In the genomic region with DNA sequence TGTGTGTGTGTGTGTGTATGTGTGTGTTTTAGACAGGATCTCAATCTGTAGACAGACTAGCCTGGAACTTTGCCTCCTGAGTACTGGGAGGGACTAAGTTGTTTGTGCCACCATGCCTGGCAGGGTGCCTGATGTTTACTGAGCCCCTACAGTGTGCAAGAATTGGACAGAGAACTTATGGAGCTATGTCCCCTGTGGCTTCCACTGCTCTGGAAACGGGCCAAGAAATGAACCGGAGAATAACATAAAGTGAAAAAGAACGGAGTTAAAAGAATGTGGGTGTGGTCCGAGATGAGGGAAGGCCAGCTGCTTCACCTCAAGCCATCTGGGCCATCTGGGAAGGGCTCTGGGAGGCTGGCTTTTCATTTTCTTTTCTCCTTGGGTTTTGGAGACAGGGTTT, we compare ENCODE assay signal across 9 mouse cellular contexts. TPM values are rescaled to one million over a fixed set of nuclear protein-coding genes. Genes with fewer than 3 reads are reported as not detected.
A peak's percentile ranks its signal among the peaks of the same experiment; 100 is the strongest.
DNase-seq lines count a peak whose midpoint lies in the region; ATAC-seq and TF ChIP-seq lines count a peak whose summit lies in the region.
"Had no signal": no experiment of that assay in that cellular context is flagged by ENCODE, and none has a peak within 500 bp of the region (broad histone marks: within the 10 kb centered on the region; RNA-seq: fewer than 3 reads in every experiment).

No protein-coding gene starts in this region.

- no peak for TF ChIP-seq CTCF in forebrain, postnatal 0 days (IDR thresholded peaks at IDR 0.05; ENCODE audit: low read depth)
- TF ChIP-seq CTCF in spleen, adult 2 months (IDR thresholded peaks at IDR 0.05; ENCODE audit: extremely low read depth, insufficient read depth, insufficient read length, insufficient replicate concordance) = no peak
- no peak for TF ChIP-seq CTCF in stomach, postnatal 0 days (IDR thresholded peaks at IDR 0.05; ENCODE audit: low read depth)

- H3K27ac ChIP-seq in forebrain, embryonic 13.5 days = peak overlapping the region; percentile 57
- no peak overlapping the region for H3K27ac ChIP-seq in forebrain, postnatal 0 days (ENCODE audit: low read depth, low read length)
- H3K27ac ChIP-seq in spleen, adult 2 months (ENCODE audit: insufficient read depth, low read length) = peak overlapping the region; percentile 46
- peak overlapping the region; percentile 59; the same call in 1 of the 2 replicates for H3K27ac ChIP-seq in kidney, embryonic 16.5 days (ENCODE audit: low read length)
- no peak overlapping the region; the same call in 1 of the 2 replicates for H3K27ac ChIP-seq in stomach, postnatal 0 days (replicated peaks)
- no peak overlapping the region for H3K27ac ChIP-seq in forebrain, embryonic 10.5 days

- peaks cover 33% of the 10 kb centered on the region for H3K4me1 ChIP-seq in forebrain, embryonic 13.5 days
- peaks cover 3% of the 10 kb centered on the region; the same call in 1 of the 2 replicates for H3K4me1 ChIP-seq in forebrain, postnatal 0 days (ENCODE audit: insufficient read depth)
- H3K4me1 ChIP-seq in spleen, adult 2 months (ENCODE audit: control insufficient read depth, insufficient read depth, insufficient read length) = peaks cover 4% of the 10 kb centered on the region; the same call in 1 of the 2 replicates
- peaks cover 44% of the 10 kb centered on the region for H3K4me1 ChIP-seq in kidney, embryonic 16.5 days (ENCODE audit: insufficient read depth, low read length)
- peaks cover 2% of the 10 kb centered on the region; the same call in 1 of the 2 replicates for H3K4me1 ChIP-seq in stomach, postnatal 0 days (replicated peaks; ENCODE audit: control insufficient read depth, insufficient read depth)
- H3K4me1 ChIP-seq in forebrain, embryonic 10.5 days = peaks cover 63% of the 10 kb centered on the region

- TF ChIP-seq EP300 in stomach, postnatal 0 days (optimal IDR thresholded peaks at IDR 0.05) = no peak

- no peak overlapping the region for H3K9ac ChIP-seq in forebrain, embryonic 13.5 days
- H3K9ac ChIP-seq in forebrain, postnatal 0 days = no peak overlapping the region
- H3K9ac ChIP-seq in kidney, embryonic 16.5 days (replicated peaks; ENCODE audit: low read length) = no peak overlapping the region
- H3K9ac ChIP-seq in stomach, postnatal 0 days (ENCODE audit: low read length) = no peak overlapping the region

- no peak for DNase-seq in forebrain, postnatal 0 days
- DNase-seq in spleen, adult 2 months (ENCODE audit: low read depth in 1 of 2, low spot score in 2 of 2) = no peak
- no peak for DNase-seq in spleen, postnatal 36 days (ENCODE audit: low spot score in 2 of 2)
- DNase-seq in stomach, postnatal 0 days (ENCODE audit: low spot score) = peak; percentile 30
- no peak for DNase-seq in cerebellum, adult 9-10 months
- no peak for DNase-seq in forebrain, embryonic 10.5 days (ENCODE audit: extremely low spot score, low spot score)

- H3K9me3 ChIP-seq in forebrain, embryonic 13.5 days (replicated peaks) = no peaks in the 10 kb centered on the region
- no peaks in the 10 kb centered on the region for H3K9me3 ChIP-seq in forebrain, postnatal 0 days (ENCODE audit: low read length)
- H3K9me3 ChIP-seq in kidney, embryonic 16.5 days (ENCODE audit: low read length) = no peaks in the 10 kb centered on the region
- H3K9me3 ChIP-seq in stomach, postnatal 0 days (ENCODE audit: control insufficient read depth, low read length) = no peaks in the 10 kb centered on the region
- H3K9me3 ChIP-seq in forebrain, embryonic 10.5 days = no peaks in the 10 kb centered on the region

- H3K4me2 ChIP-seq in forebrain, embryonic 13.5 days = no peak overlapping the region
- no peak overlapping the region for H3K4me2 ChIP-seq in forebrain, postnatal 0 days (ENCODE audit: low read depth)
- no peak overlapping the region for H3K4me2 ChIP-seq in kidney, embryonic 16.5 days (replicated peaks; ENCODE audit: low read depth, low read length)
- no peak overlapping the region for H3K4me2 ChIP-seq in stomach, postnatal 0 days (replicated peaks; ENCODE audit: low read depth)

- H3K4me3 ChIP-seq in forebrain, embryonic 13.5 days = no peak overlapping the region
- no peak overlapping the region for H3K4me3 ChIP-seq in forebrain, postnatal 0 days (ENCODE audit: low read depth, low read length)
- H3K4me3 ChIP-seq in spleen, adult 2 months (ENCODE audit: extremely low read depth, insufficient read depth, insufficient read length) = no peak overlapping the region
- H3K4me3 ChIP-seq in kidney, embryonic 16.5 days (ENCODE audit: low read length) = no peak overlapping the region
- no peak overlapping the region for H3K4me3 ChIP-seq in stomach, postnatal 0 days (ENCODE audit: low read depth, low read length)
- H3K4me3 ChIP-seq in forebrain, embryonic 10.5 days = no peak overlapping the region

- H3K36me3 ChIP-seq in forebrain, embryonic 13.5 days (ENCODE audit: poor library complexity, severe bottlenecking) = no peaks in the 10 kb centered on the region
- H3K36me3 ChIP-seq in forebrain, postnatal 0 days (ENCODE audit: insufficient read depth) = no peaks in the 10 kb centered on the region
- no peaks in the 10 kb centered on the region; the same call in 1 of the 2 replicates for H3K36me3 ChIP-seq in spleen, adult 2 months (ENCODE audit: control insufficient read depth, insufficient read depth, low read length)
- H3K36me3 ChIP-seq in kidney, embryonic 16.5 days (ENCODE audit: insufficient read depth, low read length) = no peaks in the 10 kb centered on the region
- H3K36me3 ChIP-seq in stomach, postnatal 0 days (ENCODE audit: control insufficient read depth, insufficient read depth, low read length) = no peaks in the 10 kb centered on the region
- H3K36me3 ChIP-seq in forebrain, embryonic 10.5 days (replicated peaks) = no peaks in the 10 kb centered on the region

- TF ChIP-seq POLR2A in spleen, adult 2 months (IDR thresholded peaks at IDR 0.05; ENCODE audit: low read depth, low read length) = no peak

- 17% methylated on average over 4 of the region's 4 CpGs for WGBS in forebrain, embryonic 13.5 days
- 30% methylated on average over 4 of the region's 4 CpGs for WGBS in forebrain, postnatal 0 days
- WGBS in spleen, adult 2 months = 68% methylated on average over 4 of the region's 4 CpGs
- WGBS in kidney, embryonic 16.5 days = 7% methylated on average over 4 of the region's 4 CpGs
- 3% methylated on average over 4 of the region's 4 CpGs for WGBS in stomach, postnatal 0 days
- whole genome bisulfite sequencing in forebrain, embryonic 10.5 days = 65% methylated on average over 4 of the region's 4 CpGs

- no peak for ATAC-seq in forebrain, embryonic 13.5 days
- no peak for ATAC-seq in forebrain, postnatal 0 days
- 0 out of 2 replicates have a peak, but pooled peaks have one; percentile 4 for ATAC-seq in kidney, embryonic 16.5 days (ENCODE audit: low FRiP score, low TSS enrichment)
- ATAC-seq in stomach, postnatal 0 days (ENCODE audit: low FRiP score, low TSS enrichment) = no peak

- H3K27me3 ChIP-seq in forebrain, embryonic 13.5 days = peaks cover 12% of the 10 kb centered on the region; the same call in 1 of the 2 replicates
- peaks cover 10% of the 10 kb centered on the region for H3K27me3 ChIP-seq in forebrain, postnatal 0 days (ENCODE audit: insufficient read depth, low read length)
- H3K27me3 ChIP-seq in spleen, adult 2 months (ENCODE audit: control insufficient read depth, insufficient read depth, low read length) = no peaks in the 10 kb centered on the region
- H3K27me3 ChIP-seq in kidney, embryonic 16.5 days (ENCODE audit: insufficient read depth, low read length) = no peaks in the 10 kb centered on the region
- H3K27me3 ChIP-seq in stomach, postnatal 0 days (ENCODE audit: control insufficient read depth, insufficient read depth, low read length) = no peaks in the 10 kb centered on the region
- peaks cover 28% of the 10 kb centered on the region for H3K27me3 ChIP-seq in forebrain, embryonic 10.5 days (ENCODE audit: poor library complexity, severe bottlenecking)

RNA-seq across cellular contexts. Expression of a gene that starts 3.8 kb away (rescaled TPM):
- polyA plus RNA-seq in forebrain, embryonic 13.5 days (2015; fragmentation: Nextera tagmentation; extraction: Ambion mirVana) = 2.1 and 2.5 TPM in 2 replicates
- 2.5 and 4.9 TPM in 2 replicates for total RNA-seq in forebrain, postnatal 0 days (2014; rRNA removed)
- 1.6 and 2.0 TPM in 2 replicates for polyA plus RNA-seq in forebrain, postnatal 0 days (2015; fragmentation: Nextera tagmentation; extraction: Ambion mirVana)
- polyA plus RNA-seq in spleen, adult 2 months (2012; rRNA removed) = 52.0 and 56.4 TPM in 2 replicates
- 10.1 and 14.2 TPM in 2 replicates for polyA plus RNA-seq in kidney, embryonic 16.5 days (2015; fragmentation: Nextera tagmentation; extraction: Ambion mirVana)
- polyA plus RNA-seq in stomach, postnatal 0 days (2015; fragmentation: Nextera tagmentation; extraction: Ambion mirVana) = 4.9 and 5.2 TPM in 2 replicates
- 3.7 and 4.4 TPM in 2 replicates for polyA plus RNA-seq in forebrain, embryonic 10.5 days (2016; fragmentation: Nextera tagmentation; extraction: Ambion mirVana)

RNA-seq across cellular contexts. Expression of a gene that starts 11.3 kb away (rescaled TPM):
- polyA plus RNA-seq in forebrain, embryonic 13.5 days (2015; fragmentation: Nextera tagmentation; extraction: Ambion mirVana) = 22.8 and 22.9 TPM in 2 replicates
- 19.5 and 23.7 TPM in 2 replicates for total RNA-seq in forebrain, postnatal 0 days (2014; rRNA removed)
- polyA plus RNA-seq in forebrain, postnatal 0 days (2015; fragmentation: Nextera tagmentation; extraction: Ambion mirVana) = 33.5 and 39.4 TPM in 2 replicates
- 34.7 and 35.6 TPM in 2 replicates for polyA plus RNA-seq in spleen, adult 2 months (2012; rRNA removed)
- 54.9 and 57.3 TPM in 2 replicates for polyA plus RNA-seq in kidney, embryonic 16.5 days (2015; fragmentation: Nextera tagmentation; extraction: Ambion mirVana)
- polyA plus RNA-seq in stomach, postnatal 0 days (2015; fragmentation: Nextera tagmentation; extraction: Ambion mirVana) = 42.6 and 45.9 TPM in 2 replicates
- polyA plus RNA-seq in forebrain, embryonic 10.5 days (2016; fragmentation: Nextera tagmentation; extraction: Ambion mirVana) = 33.0 and 35.5 TPM in 2 replicates

RNA-seq across cellular contexts. Expression of a gene that starts 38.4 kb away (rescaled TPM):
- not detected in 2 replicates for polyA plus RNA-seq in forebrain, embryonic 13.5 days (2015; fragmentation: Nextera tagmentation; extraction: Ambion mirVana)
- total RNA-seq in forebrain, postnatal 0 days (2014; rRNA removed) = not detected in 2 replicates
- polyA plus RNA-seq in forebrain, postnatal 0 days (2015; fragmentation: Nextera tagmentation; extraction: Ambion mirVana) = not detected in 2 replicates
- polyA plus RNA-seq in spleen, adult 2 months (2012; rRNA removed) = not detected in 2 replicates
- polyA plus RNA-seq in kidney, embryonic 16.5 days (2015; fragmentation: Nextera tagmentation; extraction: Ambion mirVana) = not detected in 2 replicates
- not detected in 2 replicates for polyA plus RNA-seq in stomach, postnatal 0 days (2015; fragmentation: Nextera tagmentation; extraction: Ambion mirVana)
- polyA plus RNA-seq in forebrain, embryonic 10.5 days (2016; fragmentation: Nextera tagmentation; extraction: Ambion mirVana) = not detected in 2 replicates
- total RNA-seq: hematopoietic stem cell, adult 5-6 weeks had no signal

RNA-seq across cellular contexts. Expression of a gene that starts 42.1 kb away (rescaled TPM):
- 4.8 and 5.1 TPM in 2 replicates for polyA plus RNA-seq in forebrain, embryonic 13.5 days (2015; fragmentation: Nextera tagmentation; extraction: Ambion mirVana)
- total RNA-seq in forebrain, postnatal 0 days (2014; rRNA removed) = 1.3 and 3.0 TPM in 2 replicates
- 2.3 and 3.1 TPM in 2 replicates for polyA plus RNA-seq in forebrain, postnatal 0 days (2015; fragmentation: Nextera tagmentation; extraction: Ambion mirVana)
- polyA plus RNA-seq in spleen, adult 2 months (2012; rRNA removed) = 4.0 and 4.6 TPM in 2 replicates
- 13.3 and 15.3 TPM in 2 replicates for polyA plus RNA-seq in kidney, embryonic 16.5 days (2015; fragmentation: Nextera tagmentation; extraction: Ambion mirVana)
- polyA plus RNA-seq in stomach, postnatal 0 days (2015; fragmentation: Nextera tagmentation; extraction: Ambion mirVana) = 16.2 and 16.8 TPM in 2 replicates
- polyA plus RNA-seq in forebrain, embryonic 10.5 days (2016; fragmentation: Nextera tagmentation; extraction: Ambion mirVana) = 9.3 and 10.2 TPM in 2 replicates

Comparison
In these comparisons a context has a peak if more than half of its experiments do, and no peak if none do; other contexts are left out.
1. H3K27ac ChIP-seq: peak in forebrain, embryonic 13.5 days (single experiment), spleen, adult 2 months (single experiment) and kidney, embryonic 16.5 days (single experiment); none in forebrain, postnatal 0 days (single experiment), stomach, postnatal 0 days (single experiment) and forebrain, embryonic 10.5 days (single experiment).